Mouse (Mus musculus): Measurements from ENCODE around the gene Camkk2. TPM values are rescaled to one million over a fixed set of nuclear protein-coding genes. Genes with fewer than 3 reads are reported as not detected.

The Camkk2 gene
- polyA plus RNA-seq (2014; fragmentation: Illumina TruSeq; extraction: RNeasy Lipid Tissue Mini Kit (QIAGEN cat#74804); ENCODE audit: low read depth, low replicate concordance): 10.4 TPM

GRCm38 (mm10) chr5:122779277-122779834 is at the start of gene Camkk2:
TSS of gene Camkk2 (minus strand) at chr5:122779409.

DNA sequence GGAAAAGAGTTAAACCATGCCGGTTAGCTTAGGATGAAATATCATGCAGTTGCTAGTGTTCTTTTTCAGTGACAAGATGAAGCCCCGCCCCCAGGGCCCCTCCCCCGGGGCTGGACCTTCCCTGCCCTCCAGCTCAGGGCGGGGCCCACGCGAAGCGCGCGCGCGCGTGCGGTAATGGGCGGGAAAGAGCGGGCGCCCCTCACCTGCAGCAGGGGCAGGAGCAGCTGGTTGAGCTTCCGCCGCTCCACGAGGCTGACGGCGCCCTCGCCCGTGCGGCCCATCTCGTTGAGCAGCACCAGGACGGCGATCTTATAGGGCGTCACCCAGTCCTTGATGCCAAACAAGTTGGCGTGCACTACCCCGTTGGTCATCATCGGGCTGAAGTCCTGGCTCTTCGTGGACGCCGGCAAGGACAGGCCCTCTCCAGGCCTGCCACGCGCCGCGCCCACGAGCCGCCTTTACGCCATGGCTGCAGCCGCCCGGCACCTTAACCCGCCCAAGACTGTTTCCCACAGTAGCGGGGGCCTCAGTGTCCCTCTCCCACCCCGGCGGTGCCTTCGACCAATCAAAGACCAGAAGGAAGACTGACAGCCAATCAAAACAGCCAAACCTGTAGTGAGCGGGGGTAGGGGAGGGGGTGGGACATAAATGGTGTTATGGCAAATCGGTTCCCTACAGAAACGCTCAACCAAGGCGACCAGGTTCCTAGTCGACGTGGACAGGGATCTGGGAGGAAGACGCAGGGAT is 41.7 kb upstream of the Camkk2 start, which contains the start of gene Anapc5:
Anapc5 (minus strand) TSS at position 563 of the 747 bp plus-strand sequence.

GRCm38 (mm10) chr5:122707276-122708181 is 71.7 kb downstream of the Camkk2 start, which contains the start of gene P2rx4:
TSS of gene P2rx4 (plus strand) at chr5:122707544.

Other genes starting within 250 kb of the Camkk2 start
- gene Ift81, start 164.9 kb downstream of the Camkk2 start, polyA plus RNA-seq (2014; fragmentation: Illumina TruSeq; extraction: RNeasy Lipid Tissue Mini Kit (QIAGEN cat#74804); ENCODE audit: low read depth, low replicate concordance): 87.0 TPM
- 3.5 TPM for gene P2rx7, start 135.5 kb downstream of the Camkk2 start, polyA plus RNA-seq (2014; fragmentation: Illumina TruSeq; extraction: RNeasy Lipid Tissue Mini Kit (QIAGEN cat#74804); ENCODE audit: low read depth, low replicate concordance)
- gene P2rx4, start 71.9 kb downstream of the Camkk2 start, polyA plus RNA-seq (2014; fragmentation: Illumina TruSeq; extraction: RNeasy Lipid Tissue Mini Kit (QIAGEN cat#74804); ENCODE audit: low read depth, low replicate concordance): 28.2 TPM
- 203 TPM for gene Anapc5, start 41.9 kb upstream of the Camkk2 start, polyA plus RNA-seq (2014; fragmentation: Illumina TruSeq; extraction: RNeasy Lipid Tissue Mini Kit (QIAGEN cat#74804); ENCODE audit: low read depth, low replicate concordance)
- gene Rnf34, start 70.6 kb upstream of the Camkk2 start, polyA plus RNA-seq (2014; fragmentation: Illumina TruSeq; extraction: RNeasy Lipid Tissue Mini Kit (QIAGEN cat#74804); ENCODE audit: low read depth, low replicate concordance): 20.9 TPM
- gene Kdm2b, start 210.4 kb upstream of the Camkk2 start, polyA plus RNA-seq (2014; fragmentation: Illumina TruSeq; extraction: RNeasy Lipid Tissue Mini Kit (QIAGEN cat#74804); ENCODE audit: low read depth, low replicate concordance): 9.2 TPM
- 12.6 TPM for gene Orai1, start 235.7 kb upstream of the Camkk2 start, polyA plus RNA-seq (2014; fragmentation: Illumina TruSeq; extraction: RNeasy Lipid Tissue Mini Kit (QIAGEN cat#74804); ENCODE audit: low read depth, low replicate concordance)